Mouse (Mus musculus): ENCODE results near the gene Tprkb.

DNA sequence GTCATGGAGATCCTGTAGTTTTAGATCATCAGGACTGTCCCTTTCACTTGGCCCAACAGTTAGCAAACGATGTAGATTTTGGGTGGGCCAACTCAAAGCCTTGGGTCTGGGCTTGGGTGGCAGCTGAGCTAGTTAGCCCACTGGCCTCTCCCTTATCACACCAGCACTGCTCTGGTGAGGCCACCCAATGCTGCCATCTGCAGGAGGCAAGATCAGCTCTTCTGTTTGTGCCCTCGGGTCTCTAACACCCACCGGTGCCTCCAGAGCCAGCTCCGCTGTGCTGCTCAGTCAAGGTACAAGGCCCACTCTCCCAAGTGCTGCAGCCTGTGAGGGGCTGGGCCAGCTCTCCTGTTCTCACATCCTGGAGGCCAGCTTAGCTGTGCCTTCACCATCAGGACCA lies 55.0 kb downstream of the Tprkb start:
- TF ChIP-seq POLR2A (IDR thresholded peaks at IDR 0.05; ENCODE audit: low read depth, low read length) (no peak), CTCF (IDR thresholded peaks at IDR 0.05; ENCODE audit: extremely low read depth, insufficient read length, insufficient replicate concordance, low read depth, low read length) (no peak)

Data from small intestine, adult 2 months (tissue).